Mouse (Mus musculus) kidney, adult 2 months (tissue): Measurements from ENCODE around the gene Zc3h6. TPM values are rescaled to one million over a fixed set of nuclear protein-coding genes. Genes with fewer than 3 reads are reported as not detected.

Experiments used
- DNase-seq: peaks from one replicate; pipeline ENCODE4 v3.0.0; 2021
- H3K27ac ChIP-seq: fragments of 200-500 bp; 2 replicates; pipeline ENCODE4 v1.5.1; 2012; ENCODE audit warnings: low read depth, low read length, control low read depth, inconsistent platforms; ENCODE audit not compliant: insufficient read depth
- H3K27me3 ChIP-seq: fragments of 200-500 bp; replicated peaks from 2 replicates; pipeline ENCODE4 v1.6.1; 2012; ENCODE audit warnings: mild to moderate bottlenecking, moderate library complexity, low read length, inconsistent platforms; ENCODE audit not compliant: control insufficient read depth, insufficient read depth
- H3K36me3 ChIP-seq: fragments of 200-500 bp; 2 replicates; pipeline ENCODE4 v1.6.1; 2012; ENCODE audit warnings: mild to moderate bottlenecking, moderate library complexity, low read length, inconsistent platforms; ENCODE audit not compliant: control insufficient read depth, insufficient read depth
- H3K4me1 ChIP-seq: fragments of 200-500 bp; 2 replicates; pipeline ENCODE4 v1.6.1; 2011; ENCODE audit warnings: low read length; ENCODE audit not compliant: control insufficient read depth, insufficient read depth
- H3K4me3 ChIP-seq: fragments of 200-500 bp; 2 replicates; pipeline ENCODE4 v1.5.1; 2011; ENCODE audit warnings: mild to moderate bottlenecking, low read depth, low read length, control low read depth; ENCODE audit not compliant: insufficient read depth
- CTCF ChIP-seq: fragments of 200-500 bp; conservative IDR thresholded peaks from 2 replicates; pipeline ENCODE4 v1.5.1; 2011; ENCODE audit warnings: low read depth, mild to moderate bottlenecking, control low read depth, low read length, moderate library complexity, mixed read lengths; ENCODE audit not compliant: insufficient read depth, insufficient read length
- POLR2A ChIP-seq: fragments of 200-500 bp; IDR thresholded peaks from one replicate; pipeline ENCODE4 v1.6.1; 2011; ENCODE audit warnings: low read depth, low read length, control low read depth
- WGBS: fragments of 180-500 bp; shearing (Covaris S2); methylation state at CpG from one replicate; pipeline ENCODE4 v1.1.7; 2018; 5-methylcytosine and 5-hydroxymethylcytosine counted together
- polyA plus RNA-seq: library from polyadenylated mRNA; depleted of rRNA; stranded (reverse); fragments of >200 nt; gene quantifications from 2 replicates; pipeline ENCODE4 v1.2.3, GENCODE M21; 2012; rRNA removed

Zc3h6 gene
- polyA plus RNA-seq, 1 experiment: 1.0 TPM

DNA sequence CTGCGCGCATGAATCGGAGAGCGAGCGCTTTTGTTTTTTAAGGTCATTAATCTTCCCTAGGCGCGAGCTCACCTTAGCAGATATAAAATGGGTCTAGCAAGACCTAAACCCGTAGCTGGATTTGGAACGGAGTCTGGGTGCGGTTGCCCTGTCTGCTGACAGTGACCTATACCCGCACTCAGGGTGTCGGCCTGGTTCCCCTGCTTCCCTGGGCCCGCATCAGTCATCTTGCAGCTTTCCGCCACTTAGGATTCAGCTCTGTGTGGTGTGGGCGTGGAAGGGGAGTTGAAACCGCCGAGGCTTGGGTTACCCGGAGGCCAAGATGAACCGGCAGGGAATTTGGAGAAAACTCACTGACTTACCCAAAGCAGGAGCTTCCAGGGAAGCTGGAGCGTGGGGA is 99.1 kb downstream of the Zc3h6 start:
- no peaks in the 10 kb centered on the region for H3K27me3 ChIP-seq
- H3K27ac ChIP-seq: 0 out of 2 replicates have a peak overlapping the region, but pooled peaks have one; percentile 8
- WGBS: under 1% methylated on average over 20 of the region's 20 CpGs

More for the DNA sequence above, 99.1 kb downstream of the Zc3h6 start:
- TF ChIP-seq POLR2A: no peak
- TF ChIP-seq CTCF: no peak
- DNase-seq: peak; percentile 48
- Histone ChIP-seq H3K4me3 (peak overlapping the region; percentile 90), H3K4me1 (no peaks in the 10 kb centered on the region), H3K36me3 (no peaks in the 10 kb centered on the region)

Other genes starting within 250 kb of the Zc3h6 start
- 13.8 and 14.1 TPM in 2 replicates for gene Tmem87b, start 149.3 kb upstream of the Zc3h6 start, polyA plus RNA-seq
- gene Fbln7, start 104.4 kb upstream of the Zc3h6 start, polyA plus RNA-seq: 15.5 and 17.0 TPM in 2 replicates
- 1.3 and 2.5 TPM in 2 replicates for gene Zc3h8, start 23.3 kb upstream of the Zc3h6 start, polyA plus RNA-seq
- 5.7 and 7.0 TPM in 2 replicates for gene Gm10762, start 323 bp downstream of the Zc3h6 start, polyA plus RNA-seq
- 0.03 and 0.08 TPM in 2 replicates for gene Vinac1, start 80.8 kb downstream of the Zc3h6 start, polyA plus RNA-seq
- 6.3 and 6.6 TPM in 2 replicates for gene Ttl, start 98.5 kb downstream of the Zc3h6 start, polyA plus RNA-seq
- 16.7 and 17.3 TPM in 2 replicates for gene Polr1b, start 133.6 kb downstream of the Zc3h6 start, polyA plus RNA-seq
- gene Chchd5, start 162.3 kb downstream of the Zc3h6 start, polyA plus RNA-seq: 43.1 and 46.8 TPM in 2 replicates
- 14.0 and 14.7 TPM in 2 replicates for gene Slc20a1, start 231.4 kb downstream of the Zc3h6 start, polyA plus RNA-seq